14 mouse cellular contexts compared by ENCODE assay signal in the genomic region with DNA sequence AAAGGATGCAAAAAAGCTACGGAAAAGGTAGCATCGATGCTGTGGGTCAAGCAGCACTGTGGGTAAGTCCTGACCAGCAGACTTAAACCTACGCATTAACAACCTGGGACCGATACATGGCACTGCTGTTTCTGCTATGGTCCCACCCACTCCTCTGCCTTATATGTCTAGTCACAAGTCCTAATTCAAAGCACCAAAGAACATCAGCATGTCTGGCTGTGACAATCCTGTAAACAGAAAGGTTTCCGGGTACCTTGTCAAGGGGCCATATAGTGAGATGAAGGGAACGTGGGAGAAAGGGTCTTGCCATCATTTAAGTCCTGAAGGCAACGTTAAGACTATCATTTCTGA.
A peak's percentile ranks its signal among the peaks of the same experiment; 100 is the strongest.
DNase-seq lines count a peak whose midpoint lies in the region; ATAC-seq and TF ChIP-seq lines count a peak whose summit lies in the region.
"Had no signal": no experiment of that assay in that cellular context is flagged by ENCODE, and none has a peak within 500 bp of the region (broad histone marks: within the 10 kb centered on the region; RNA-seq: fewer than 3 reads in every experiment).

No protein-coding gene starts in this region.

- 89% methylated on average over 7 of the region's 7 CpGs for WGBS in forebrain, embryonic 14.5 days
- WGBS in forebrain, embryonic 10.5 days = 93% methylated on average over 7 of the region's 7 CpGs
- 62% methylated on average over 7 of the region's 7 CpGs for WGBS in lung, embryonic 15.5 days
- 73% methylated on average over 7 of the region's 7 CpGs for whole genome bisulfite sequencing in limb, embryonic 13.5 days
- 78% methylated on average over 7 of the region's 7 CpGs for WGBS in small intestine, adult 2 months

- no peak for TF ChIP-seq CTCF in small intestine, adult 2 months (IDR thresholded peaks at IDR 0.05; ENCODE audit: extremely low read depth, insufficient read length, insufficient replicate concordance, low read depth, low read length)

- DNase-seq in forebrain, embryonic 14.5 days (ENCODE audit: low spot score) = no peak
- DNase-seq in forebrain, embryonic 10.5 days (ENCODE audit: extremely low spot score, low spot score) = no peak
- DNase-seq in lung, postnatal 4 days = no peak
- no peak for DNase-seq in frontal cortex, postnatal 25 days (ENCODE audit: low spot score in 2 of 2)
- DNase-seq: adrenal gland, postnatal 10 days; cerebellum, postnatal 25 days; liver, embryonic 13.5 days; right cerebral cortex, postnatal 14 days; thymus, postnatal 36 days had no signal

- no peaks in the 10 kb centered on the region for H3K27me3 ChIP-seq in forebrain, embryonic 14.5 days (replicated peaks; ENCODE audit: control insufficient read depth, insufficient read depth, low read length)
- no peaks in the 10 kb centered on the region for H3K27me3 ChIP-seq in forebrain, embryonic 10.5 days (ENCODE audit: poor library complexity, severe bottlenecking)
- H3K27me3 ChIP-seq in lung, embryonic 15.5 days = no peaks in the 10 kb centered on the region
- no peaks in the 10 kb centered on the region for H3K27me3 ChIP-seq in limb, embryonic 13.5 days
- H3K27me3 ChIP-seq in small intestine, adult 2 months (ENCODE audit: control insufficient read depth, insufficient read depth, low read length) = no peaks in the 10 kb centered on the region
- H3K27me3 ChIP-seq: heart, embryonic 13.5 days; liver, embryonic 13.5 days had no signal

- peaks cover 10% of the 10 kb centered on the region for H3K4me1 ChIP-seq in forebrain, embryonic 14.5 days (ENCODE audit: control insufficient read depth, insufficient read depth, low read length)
- peaks cover 7% of the 10 kb centered on the region; the same call in 1 of the 2 replicates for H3K4me1 ChIP-seq in forebrain, embryonic 10.5 days
- H3K4me1 ChIP-seq in lung, embryonic 15.5 days = peaks cover 18% of the 10 kb centered on the region
- H3K4me1 ChIP-seq in limb, embryonic 13.5 days = peaks cover 21% of the 10 kb centered on the region
- H3K4me1 ChIP-seq in small intestine, adult 2 months (ENCODE audit: control insufficient read depth, insufficient read depth, insufficient read length, low read length) = no peaks in the 10 kb centered on the region
- H3K4me1 ChIP-seq: liver, embryonic 13.5 days had no signal

- H3K27ac ChIP-seq in forebrain, embryonic 14.5 days (ENCODE audit: low read depth, low read length) = peak overlapping the region; percentile 55; the same call in 1 of the 2 replicates
- no peak overlapping the region for H3K27ac ChIP-seq in forebrain, embryonic 10.5 days
- peak overlapping the region; percentile 18; the same call in 1 of the 2 replicates for H3K27ac ChIP-seq in lung, embryonic 15.5 days
- peak overlapping the region; percentile 74 for H3K27ac ChIP-seq in limb, embryonic 13.5 days
- 0 out of 2 replicates have a peak overlapping the region, but pooled peaks have one; percentile 22 for H3K27ac ChIP-seq in small intestine, adult 2 months (ENCODE audit: insufficient read depth, low read depth, low read length)
- H3K27ac ChIP-seq: heart, embryonic 13.5 days; liver, embryonic 13.5 days had no signal

- no peak overlapping the region for H3K9ac ChIP-seq in forebrain, embryonic 14.5 days (ENCODE audit: low read length)
- no peak overlapping the region for H3K9ac ChIP-seq in lung, embryonic 15.5 days
- H3K9ac ChIP-seq in limb, embryonic 13.5 days = no peak overlapping the region
- H3K9ac ChIP-seq: heart, embryonic 13.5 days; liver, embryonic 13.5 days had no signal

- ATAC-seq in forebrain, embryonic 14.5 days = no peak
- no peak for ATAC-seq in lung, embryonic 15.5 days (ENCODE audit: borderline replicate concordance, extremely low read depth, low FRiP score, low TSS enrichment)
- no peak for ATAC-seq in limb, embryonic 13.5 days (ENCODE audit: low FRiP score, low read depth)
- ATAC-seq in granulocyte monocyte progenitor cell, adult 5-6 weeks (replicated peaks; ENCODE audit: poor library complexity, severe bottlenecking) = no peak

- H3K9me3 ChIP-seq in forebrain, embryonic 14.5 days (replicated peaks; ENCODE audit: control insufficient read depth, low read length) = no peaks in the 10 kb centered on the region
- no peaks in the 10 kb centered on the region for H3K9me3 ChIP-seq in forebrain, embryonic 10.5 days
- no peaks in the 10 kb centered on the region for H3K9me3 ChIP-seq in lung, embryonic 15.5 days
- H3K9me3 ChIP-seq in limb, embryonic 13.5 days = no peaks in the 10 kb centered on the region
- H3K9me3 ChIP-seq: heart, embryonic 13.5 days; liver, embryonic 13.5 days had no signal

- 0 out of 2 replicates have a peak, but pooled peaks cover 6% of the 10 kb centered on the region for H3K36me3 ChIP-seq in forebrain, embryonic 14.5 days (ENCODE audit: control insufficient read depth, insufficient read depth, low read length)
- H3K36me3 ChIP-seq in forebrain, embryonic 10.5 days (replicated peaks) = peaks cover 3% of the 10 kb centered on the region
- peaks cover 12% of the 10 kb centered on the region for H3K36me3 ChIP-seq in lung, embryonic 15.5 days
- H3K36me3 ChIP-seq in limb, embryonic 13.5 days = peaks cover 23% of the 10 kb centered on the region
- H3K36me3 ChIP-seq in small intestine, adult 2 months (ENCODE audit: control insufficient read depth, insufficient read depth, low read length) = peaks cover 3% of the 10 kb centered on the region; the same call in 1 of the 2 replicates
- H3K36me3 ChIP-seq: liver, embryonic 13.5 days had no signal

- no peak overlapping the region for H3K4me3 ChIP-seq in forebrain, embryonic 14.5 days (ENCODE audit: low read depth, low read length)
- no peak overlapping the region for H3K4me3 ChIP-seq in forebrain, embryonic 10.5 days
- H3K4me3 ChIP-seq in lung, embryonic 15.5 days = no peak overlapping the region
- H3K4me3 ChIP-seq in limb, embryonic 13.5 days = no peak overlapping the region
- no peak overlapping the region for H3K4me3 ChIP-seq in small intestine, adult 2 months (ENCODE audit: low read depth, low read length)
- H3K4me3 ChIP-seq: heart, embryonic 13.5 days; liver, embryonic 13.5 days had no signal

- H3K4me2 ChIP-seq in forebrain, embryonic 14.5 days (ENCODE audit: low read length) = no peak overlapping the region
- H3K4me2 ChIP-seq in lung, embryonic 15.5 days = no peak overlapping the region
- 0 out of 2 replicates have a peak overlapping the region, but pooled peaks have one; percentile 0 for H3K4me2 ChIP-seq in limb, embryonic 13.5 days (replicated peaks)
- H3K4me2 ChIP-seq: heart, embryonic 13.5 days; liver, embryonic 13.5 days had no signal

- TF ChIP-seq POLR2A in small intestine, adult 2 months (IDR thresholded peaks at IDR 0.05; ENCODE audit: low read depth, low read length) = no peak
